Mouse (Mus musculus) urinary bladder, postnatal 14 days (tissue): ENCODE measurements around the gene Gata1.
"Not testable (repeated sequence)": the region's sequence is repeated elsewhere in the genome, so short reads cannot be mapped to it uniquely, and the experiment has no call there.

Experiments used
- DNase-seq: peaks from one replicate; pipeline ENCODE4 v3.0.0; 2021; ENCODE audit warnings: low spot score

The Gata1 gene

GRCm38 (mm10) chrX:7977892-7978291 lies at the start of gene Gata1:
TSS of gene Gata1 (minus strand) at chrX:7978071.
- no peak for DNase-seq

GRCm38 (mm10) chrX:8026811-8027210 lies 48.9 kb upstream of the Gata1 start:
- no peak for DNase-seq

GRCm38 (mm10) chrX:8024795-8025194 lies 46.9 kb upstream of the Gata1 start:
- no peak for DNase-seq

- DNase-seq = no peak
Observed at GRCm38 (mm10) chrX:8020111-8020778, 42.4 kb upstream of the Gata1 start.

- no peak for DNase-seq
Observed at GRCm38 (mm10) chrX:8018286-8018685, 40.4 kb upstream of the Gata1 start, which contains the start of gene Glod5. TSS of gene Glod5 (minus strand) at chrX:8018492.

- peak; percentile 5 for DNase-seq
Observed at GRCm38 (mm10) chrX:8017142-8017541, 39.3 kb upstream of the Gata1 start.

- not testable (repeated sequence) for DNase-seq
Observed at GRCm38 (mm10) chrX:8015675-8016074, 37.8 kb upstream of the Gata1 start.

- DNase-seq = no peak
Observed at GRCm38 (mm10) chrX:8013569-8014314, 35.9 kb upstream of the Gata1 start.

GRCm38 (mm10) chrX:8013157-8013556 lies 35.3 kb upstream of the Gata1 start:
- no peak for DNase-seq

- not testable (repeated sequence) for DNase-seq
Observed at GRCm38 (mm10) chrX:8009356-8009755, 31.5 kb upstream of the Gata1 start.

- DNase-seq = no peak
Observed at GRCm38 (mm10) chrX:8008543-8008942, 30.7 kb upstream of the Gata1 start.

- DNase-seq = no peak
Observed at GRCm38 (mm10) chrX:8002971-8003370, 25.1 kb upstream of the Gata1 start.

GRCm38 (mm10) chrX:8002001-8002400 lies 24.1 kb upstream of the Gata1 start:
- DNase-seq = no peak

GRCm38 (mm10) chrX:8000546-8001192 lies 22.8 kb upstream of the Gata1 start:
- no peak for DNase-seq

GRCm38 (mm10) chrX:7993068-7993735 lies 15.3 kb upstream of the Gata1 start:
- no peak for DNase-seq

GRCm38 (mm10) chrX:7992379-7993067 lies 14.7 kb upstream of the Gata1 start:
- no peak for DNase-seq

GRCm38 (mm10) chrX:7981368-7981767 lies 3.5 kb upstream of the Gata1 start:
- DNase-seq = no peak

- DNase-seq = no peak
Observed at GRCm38 (mm10) chrX:7971292-7971691, 6.6 kb downstream of the Gata1 start.

- DNase-seq = no peak
Observed at GRCm38 (mm10) chrX:7968899-7969298, 9.0 kb downstream of the Gata1 start.

GRCm38 (mm10) chrX:7968226-7968625 lies 9.6 kb downstream of the Gata1 start:
- DNase-seq = no peak

GRCm38 (mm10) chrX:7967596-7968201 lies 10.2 kb downstream of the Gata1 start:
- no peak for DNase-seq
